Mouse (Mus musculus) telencephalon, adult 2 months (tissue): Measurements from ENCODE around the gene Gm10322.

Experiments used
- DNase-seq: peaks from one replicate; pipeline ENCODE4 v3.0.0-alpha.2; 2011; ENCODE audit warnings: low read depth, low spot score

Gene Gm10322

GRCm38 (mm10) chr10:59615981-59616520, at the start of gene Gm10322:
Gene Gm10322 (plus strand): TSS chr10:59616063.
- no peak for DNase-seq

- DNase-seq, result no peak
Observed at GRCm38 (mm10) chr10:59566968-59567367, 48.9 kb upstream of the Gm10322 start.

GRCm38 (mm10) chr10:59568665-59569480, 47.0 kb upstream of the Gm10322 start:
- DNase-seq, result no peak

- no peak for DNase-seq
Observed at GRCm38 (mm10) chr10:59569481-59569869, 46.4 kb upstream of the Gm10322 start.

- DNase-seq, result no peak
Observed at GRCm38 (mm10) chr10:59570360-59570759, 45.5 kb upstream of the Gm10322 start.

GRCm38 (mm10) chr10:59570780-59571179, 45.1 kb upstream of the Gm10322 start:
- DNase-seq, result no peak

GRCm38 (mm10) chr10:59571273-59571672, 44.6 kb upstream of the Gm10322 start:
- no peak for DNase-seq

- no peak for DNase-seq
Observed at GRCm38 (mm10) chr10:59571964-59572363, 43.9 kb upstream of the Gm10322 start.

- DNase-seq, result no peak
Observed at GRCm38 (mm10) chr10:59576305-59576704, 39.6 kb upstream of the Gm10322 start.

- no peak for DNase-seq
Observed at GRCm38 (mm10) chr10:59577871-59578801, 37.7 kb upstream of the Gm10322 start.

- DNase-seq, result no peak
Observed at GRCm38 (mm10) chr10:59579645-59580044, 36.2 kb upstream of the Gm10322 start.

- DNase-seq, result no peak
Observed at GRCm38 (mm10) chr10:59580593-59581149, 35.2 kb upstream of the Gm10322 start.

- DNase-seq, result no peak
Observed at GRCm38 (mm10) chr10:59581826-59582543, 33.9 kb upstream of the Gm10322 start.

GRCm38 (mm10) chr10:59585621-59586020, 30.2 kb upstream of the Gm10322 start:
- no peak for DNase-seq

GRCm38 (mm10) chr10:59586821-59587220, 29.0 kb upstream of the Gm10322 start:
- DNase-seq, result no peak

- peak; percentile 62 for DNase-seq
Observed at GRCm38 (mm10) chr10:59588135-59588534, 27.7 kb upstream of the Gm10322 start.

GRCm38 (mm10) chr10:59589420-59589819, 26.4 kb upstream of the Gm10322 start:
- no peak for DNase-seq

GRCm38 (mm10) chr10:59589856-59590255, 26.0 kb upstream of the Gm10322 start:
- no peak for DNase-seq

GRCm38 (mm10) chr10:59590606-59591005, 25.3 kb upstream of the Gm10322 start:
- DNase-seq, result peak; percentile 79

- peak; percentile 75 for DNase-seq
Observed at GRCm38 (mm10) chr10:59593826-59594570, 21.9 kb upstream of the Gm10322 start.
